Mouse (Mus musculus) liver, embryonic 12.5 days (tissue): ENCODE results near the gene Plekhm2. TPM values are rescaled to one million over a fixed set of nuclear protein-coding genes. Genes with fewer than 3 reads are reported as not detected.

Experiments used
- ATAC-seq: fragments of 200-750 bp; cut with Nextera tagmentation; 2 replicates; pipeline ENCODE4 v1.8.0; 2017; ENCODE audit warnings: moderate number of reproducible peaks, mild to moderate bottlenecking, moderate library complexity
- H3K27ac ChIP-seq: fragments of 300-500 bp; sonication (generic); 2 replicates; pipeline ENCODE4 v1.5.1; 2016; ENCODE audit warnings: mild to moderate bottlenecking
- H3K27me3 ChIP-seq: fragments of 300-500 bp; sonication (generic); replicated peaks from 2 replicates; pipeline ENCODE4 v1.6.1; 2016; ENCODE audit warnings: mild to moderate bottlenecking, moderate library complexity
- H3K36me3 ChIP-seq: fragments of 300-500 bp; sonication (generic); 2 replicates; pipeline ENCODE4 v1.6.1; 2016; ENCODE audit warnings: mild to moderate bottlenecking, moderate library complexity
- H3K4me1 ChIP-seq: fragments of 300-500 bp; sonication (generic); 2 replicates; pipeline ENCODE4 v1.6.1; 2016
- H3K4me2 ChIP-seq: fragments of 300-500 bp; sonication (generic); 2 replicates; pipeline ENCODE4 v1.6.1; 2016; ENCODE audit warnings: mild to moderate bottlenecking, moderate library complexity
- H3K4me3 ChIP-seq: fragments of 300-500 bp; sonication (generic); 2 replicates; pipeline ENCODE4 v1.5.1; 2016; ENCODE audit warnings: mild to moderate bottlenecking, moderate library complexity
- H3K9ac ChIP-seq: fragments of 300-500 bp; sonication (generic); 2 replicates; pipeline ENCODE4 v1.6.1; 2016; ENCODE audit warnings: mild to moderate bottlenecking, moderate library complexity
- H3K9me3 ChIP-seq: fragments of 300-500 bp; sonication (generic); replicated peaks from 2 replicates; pipeline ENCODE4 v1.6.1; 2016; ENCODE audit warnings: mild to moderate bottlenecking, moderate library complexity
- WGBS: fragments of 180-500 bp; shearing (Covaris S2); methylation state at CpG from one replicate; pipeline ENCODE4 v1.1.7; 2016; ENCODE audit not compliant: insufficient replicate concordance; 5-methylcytosine and 5-hydroxymethylcytosine counted together
- polyA plus RNA-seq: library from polyadenylated mRNA; unstranded; fragments of >200 nt; fragmentation: Nextera tagmentation; extraction: Ambion mirVana; gene quantifications from 2 replicates; pipeline ENCODE4 v1.2.1, GENCODE M21; 2016

Plekhm2 gene
- polyA plus RNA-seq, 1 experiment from 2014 or later = 1.9 TPM

- H3K9ac ChIP-seq = peak overlapping the region; percentile 28; the same call in 1 of the 2 replicates
These were observed 65.2 kb downstream of the Plekhm2 start for GRCm38 (mm10) chr4:141599251-141600141.

GRCm38 (mm10) chr4:141598894-141599250 lies 65.8 kb downstream of the Plekhm2 start:
- no peak for ATAC-seq
- H3K4me1 ChIP-seq = peaks cover 15% of the 10 kb centered on the region
- no peak overlapping the region for H3K9ac ChIP-seq
- H3K27me3 ChIP-seq = peaks cover 72% of the 10 kb centered on the region
- H3K9me3 ChIP-seq = no peaks in the 10 kb centered on the region
- peak overlapping the region; percentile 44 for H3K4me3 ChIP-seq
- peak overlapping the region; percentile 63 for H3K4me2 ChIP-seq
- H3K27ac ChIP-seq = 0 out of 2 replicates have a peak overlapping the region, but pooled peaks have one; percentile 4
- WGBS = 6% methylated on average over 9 of the region's 9 CpGs
- 0 out of 2 replicates have a peak, but pooled peaks cover 4% of the 10 kb centered on the region for H3K36me3 ChIP-seq

More at GRCm38 (mm10) chr4:141599251-141600141, 65.2 kb downstream of the Plekhm2 start:
- ATAC-seq = no peak
- Histone ChIP-seq H3K4me1 (peaks cover 15% of the 10 kb centered on the region), H3K4me2 (peak overlapping the region; percentile 63), H3K36me3 (no peaks in the 10 kb centered on the region), H3K4me3 (peak overlapping the region; percentile 44), H3K27me3 (peaks cover 72% of the 10 kb centered on the region), H3K27ac (0 out of 2 replicates have a peak overlapping the region, but pooled peaks have one; percentile 4), H3K9me3 (no peaks in the 10 kb centered on the region)
- 2% methylated on average over 47 of the region's 57 CpGs for WGBS

- Histone ChIP-seq H3K9ac (no peak overlapping the region), H3K27me3 (peaks cover 72% of the 10 kb centered on the region), H3K27ac (0 out of 2 replicates have a peak overlapping the region, but pooled peaks have one; percentile 4), H3K4me2 (peak overlapping the region; percentile 63), H3K4me1 (peaks cover 15% of the 10 kb centered on the region), H3K4me3 (peak overlapping the region; percentile 44), H3K9me3 (no peaks in the 10 kb centered on the region), H3K36me3 (0 out of 2 replicates have a peak, but pooled peaks cover 4% of the 10 kb centered on the region)
- no peak; the same call in 1 of the 2 replicates for ATAC-seq
- 1% methylated on average over 19 of the region's 19 CpGs for WGBS
These were observed 66.4 kb downstream of the Plekhm2 start for GRCm38 (mm10) chr4:141598199-141598893.

GRCm38 (mm10) chr4:141596700-141597328 lies 67.9 kb downstream of the Plekhm2 start:
- H3K36me3 ChIP-seq = 0 out of 2 replicates have a peak, but pooled peaks cover 4% of the 10 kb centered on the region
- peaks cover 15% of the 10 kb centered on the region for H3K4me1 ChIP-seq
- no peaks in the 10 kb centered on the region for H3K9me3 ChIP-seq
- no peak overlapping the region for H3K9ac ChIP-seq
- H3K27ac ChIP-seq = no peak overlapping the region
- 63% methylated on average over 8 of the region's 8 CpGs for WGBS
- no peak overlapping the region for H3K4me2 ChIP-seq
- H3K27me3 ChIP-seq = peaks cover 59% of the 10 kb centered on the region
- no peak overlapping the region for H3K4me3 ChIP-seq
- no peak for ATAC-seq

GRCm38 (mm10) chr4:141595605-141596268 lies 69.0 kb downstream of the Plekhm2 start:
- Histone ChIP-seq H3K27me3 (peaks cover 48% of the 10 kb centered on the region), H3K36me3 (0 out of 2 replicates have a peak, but pooled peaks cover 4% of the 10 kb centered on the region), H3K27ac (no peak overlapping the region), H3K9ac (no peak overlapping the region), H3K9me3 (no peaks in the 10 kb centered on the region), H3K4me3 (no peak overlapping the region), H3K4me2 (no peak overlapping the region), H3K4me1 (peaks cover 15% of the 10 kb centered on the region)
- no peak for ATAC-seq
- WGBS = 68% methylated on average over 9 of the region's 9 CpGs

- no peak overlapping the region for H3K9ac ChIP-seq
- no peak overlapping the region for H3K4me2 ChIP-seq
- WGBS = 71% methylated on average over 11 of the region's 11 CpGs
- no peak for ATAC-seq
- no peak overlapping the region for H3K27ac ChIP-seq
- peaks cover 15% of the 10 kb centered on the region for H3K4me1 ChIP-seq
- peaks cover 43% of the 10 kb centered on the region for H3K27me3 ChIP-seq
- no peaks in the 10 kb centered on the region for H3K9me3 ChIP-seq
- H3K4me3 ChIP-seq = no peak overlapping the region
- 0 out of 2 replicates have a peak, but pooled peaks cover 4% of the 10 kb centered on the region for H3K36me3 ChIP-seq
These were observed 69.6 kb downstream of the Plekhm2 start for GRCm38 (mm10) chr4:141595138-141595537.

GRCm38 (mm10) chr4:141591547-141591946 lies 73.2 kb downstream of the Plekhm2 start:
- ATAC-seq = no peak
- Histone ChIP-seq H3K9ac (no peak overlapping the region), H3K9me3 (no peaks in the 10 kb centered on the region), H3K4me3 (no peak overlapping the region), H3K36me3 (peaks cover 4% of the 10 kb centered on the region; the same call in 1 of the 2 replicates), H3K4me2 (no peak overlapping the region), H3K27ac (no peak overlapping the region), H3K27me3 (peaks cover 12% of the 10 kb centered on the region), H3K4me1 (no peaks in the 10 kb centered on the region)
- 10% methylated on average over 3 of the region's 3 CpGs for WGBS

- H3K4me3 ChIP-seq = no peak overlapping the region
- H3K36me3 ChIP-seq = no peaks in the 10 kb centered on the region; the same call in 1 of the 2 replicates
- peaks cover 9% of the 10 kb centered on the region; the same call in 1 of the 2 replicates for H3K4me1 ChIP-seq
- 79% methylated on average over 8 of the region's 8 CpGs for WGBS
- peaks cover 13% of the 10 kb centered on the region; the same call in 1 of the 2 replicates for H3K27me3 ChIP-seq
- no peak overlapping the region for H3K4me2 ChIP-seq
- no peak for ATAC-seq
- H3K9me3 ChIP-seq = no peaks in the 10 kb centered on the region
- H3K27ac ChIP-seq = no peak overlapping the region
- H3K9ac ChIP-seq = no peak overlapping the region
These were observed 80.8 kb downstream of the Plekhm2 start for GRCm38 (mm10) chr4:141583919-141584318.

- no peak overlapping the region for H3K9ac ChIP-seq
- H3K27ac ChIP-seq = no peak overlapping the region
- no peak for ATAC-seq
- H3K4me3 ChIP-seq = no peak overlapping the region
- no peaks in the 10 kb centered on the region for H3K36me3 ChIP-seq
- H3K9me3 ChIP-seq = 0 out of 2 replicates have a peak, but pooled peaks cover 3% of the 10 kb centered on the region
- H3K4me1 ChIP-seq = peaks cover 17% of the 10 kb centered on the region
- no peak overlapping the region for H3K4me2 ChIP-seq
- peaks cover 24% of the 10 kb centered on the region for H3K27me3 ChIP-seq
- WGBS = 84% methylated on average over 13 of the region's 13 CpGs
These were observed 83.6 kb downstream of the Plekhm2 start for GRCm38 (mm10) chr4:141581051-141581450.

GRCm38 (mm10) chr4:141578833-141579232 lies 85.9 kb downstream of the Plekhm2 start:
- Histone ChIP-seq H3K4me3 (no peak overlapping the region), H3K36me3 (no peaks in the 10 kb centered on the region), H3K4me2 (no peak overlapping the region), H3K4me1 (peaks cover 19% of the 10 kb centered on the region), H3K27ac (no peak overlapping the region), H3K27me3 (peaks cover 25% of the 10 kb centered on the region), H3K9ac (no peak overlapping the region), H3K9me3 (0 out of 2 replicates have a peak, but pooled peaks cover 3% of the 10 kb centered on the region)
- 11% methylated on average over 3 of the region's 3 CpGs for WGBS
- ATAC-seq = peak; percentile 65

GRCm38 (mm10) chr4:141576877-141577276 lies 87.8 kb downstream of the Plekhm2 start:
- Histone ChIP-seq H3K27me3 (peaks cover 33% of the 10 kb centered on the region), H3K36me3 (no peaks in the 10 kb centered on the region), H3K9ac (no peak overlapping the region), H3K4me1 (peaks cover 30% of the 10 kb centered on the region), H3K4me3 (no peak overlapping the region), H3K9me3 (0 out of 2 replicates have a peak, but pooled peaks cover 3% of the 10 kb centered on the region), H3K4me2 (no peak overlapping the region), H3K27ac (no peak overlapping the region)
- WGBS = 72% methylated on average over 7 of the region's 7 CpGs
- ATAC-seq = no peak
